Mouse (Mus musculus) embryonic fibroblast, embryonic 13.5 days (primary cell): ENCODE measurements around the gene Sp3.

ENCODE experiments used
- CTCF ChIP-seq: IDR thresholded peaks from 2 replicates; pipeline ENCODE4 v1.5.1; 2011; ENCODE audit warnings: mild to moderate bottlenecking, control low read depth, low read length, moderate library complexity, borderline replicate concordance; ENCODE audit not compliant: insufficient read depth
- POLR2A ChIP-seq: IDR thresholded peaks from 2 replicates; pipeline ENCODE4 v1.6.1; 2011; ENCODE audit warnings: low read depth, mild to moderate bottlenecking, control low read depth, low read length, moderate library complexity

DNA sequence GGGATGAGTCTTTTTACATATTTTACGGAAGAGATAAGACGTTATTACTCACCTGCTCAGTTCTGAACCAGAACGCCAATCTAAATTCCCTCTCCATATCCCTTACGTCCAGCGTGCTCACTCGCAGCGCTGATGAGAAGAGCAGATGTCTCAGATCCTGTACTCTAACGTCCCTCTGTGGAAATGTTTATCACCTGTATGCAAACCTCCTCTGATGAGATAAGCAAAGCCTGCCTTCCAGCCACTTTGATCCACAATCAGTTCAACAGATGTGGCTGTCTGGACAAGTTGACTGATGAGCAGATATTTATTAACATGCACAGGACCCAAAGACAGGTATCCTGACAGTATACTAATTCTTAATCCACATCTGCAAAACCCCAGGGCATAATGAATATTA lies 19.9 kb upstream of the Sp3 start:
- TF ChIP-seq POLR2A (no peak), CTCF (no peak)
